Mouse (Mus musculus) megakaryocyte, embryonic 14.5 days (primary cell): ENCODE results near the gene Xylt1.

ENCODE experiments used
- FLI1 ChIP-seq: IDR thresholded peaks from 2 replicates; pipeline ENCODE4 v1.6.1; 2012; ENCODE audit warnings: low read length, inconsistent platforms, mixed read lengths
- GATA1 ChIP-seq: IDR thresholded peaks from 3 replicates; pipeline ENCODE4 v1.6.1; 2012; ENCODE audit warnings: mixed read lengths, low read length, inconsistent platforms, borderline replicate concordance

- TF ChIP-seq GATA1 (no peak), FLI1 (no peak)
Measured at GRCm38 (mm10) chr7:117589820-117590219, 209.0 kb downstream of the Xylt1 start.
